Mouse (Mus musculus) kidney, adult 11 months (tissue): ENCODE data around the gene Ccdc24.

Experiments
- DNase-seq: peaks from one replicate; pipeline ENCODE4 v3.0.0; 2022

Gene Ccdc24

GRCm38 (mm10) chr4:117828572-117829145, 43.7 kb downstream of the Ccdc24 start:
- no peak for DNase-seq

GRCm38 (mm10) chr4:117818032-117818431, 54.3 kb downstream of the Ccdc24 start:
- DNase-seq: no peak

- no peak for DNase-seq
Observed at GRCm38 (mm10) chr4:117816776-117817175, 55.6 kb downstream of the Ccdc24 start.
